Mouse (Mus musculus): ENCODE measurements around the gene Rasgef1c.

The Rasgef1c gene

GRCm38 (mm10) chr11:49901659-49902458 lies at the start of gene Rasgef1c:
Gene Rasgef1c (plus strand): TSS chr11:49901835.
- peak; percentile 88 for DNase-seq

- no peak for DNase-seq
Observed at GRCm38 (mm10) chr11:49855144-49855543, 46.5 kb upstream of the Rasgef1c start.

GRCm38 (mm10) chr11:49861139-49861538 lies 40.5 kb upstream of the Rasgef1c start:
- no peak for DNase-seq

DNA sequence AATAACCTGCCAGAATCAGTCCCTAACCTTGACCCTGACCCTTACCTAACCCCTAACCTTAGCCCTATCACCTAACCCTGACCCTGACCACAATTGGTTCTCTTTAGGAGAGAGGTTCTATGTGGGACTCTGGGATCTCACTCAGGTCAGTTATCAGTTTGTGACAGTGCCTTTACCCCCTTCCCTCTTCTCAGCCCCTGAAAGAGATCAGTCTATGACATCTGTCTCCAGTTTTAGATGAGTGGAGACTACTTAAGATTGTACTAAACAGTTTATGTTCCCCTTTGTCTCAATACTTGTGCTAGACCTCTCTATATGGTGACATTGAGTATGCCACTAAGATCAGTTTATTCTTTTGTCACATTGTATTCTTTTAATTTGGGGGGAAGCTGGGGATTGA lies 37.7 kb upstream of the Rasgef1c start:
- no peak for DNase-seq

DNA sequence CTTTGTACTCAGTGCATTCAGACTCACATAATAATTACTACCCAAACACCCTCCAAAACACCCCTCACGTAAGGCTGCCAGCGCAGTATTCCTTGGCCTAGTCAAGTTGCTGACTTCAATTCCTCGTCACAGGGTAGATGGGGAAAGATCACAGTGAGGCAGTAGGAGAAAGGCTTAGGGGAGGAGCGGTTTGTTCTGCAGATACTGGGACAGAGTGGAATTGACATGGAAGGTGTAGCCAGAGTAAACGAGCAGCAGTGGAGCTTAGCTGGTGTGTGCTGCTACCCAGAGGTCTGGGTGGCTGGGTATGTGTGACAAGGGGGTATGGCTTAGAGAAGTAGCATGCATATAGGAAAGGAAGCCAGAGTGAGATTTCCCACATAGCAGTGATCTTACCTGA lies 34.3 kb upstream of the Rasgef1c start:
- no peak for DNase-seq

- DNase-seq: peak; percentile 70
Observed at GRCm38 (mm10) chr11:49869762-49870161, 31.9 kb upstream of the Rasgef1c start.

GRCm38 (mm10) chr11:49871914-49872313 lies 29.7 kb upstream of the Rasgef1c start:
- peak; percentile 69 for DNase-seq

GRCm38 (mm10) chr11:49872779-49873178 lies 28.9 kb upstream of the Rasgef1c start:
- no peak for DNase-seq

GRCm38 (mm10) chr11:49876948-49877817 lies 24.5 kb upstream of the Rasgef1c start:
- peak; percentile 10 for DNase-seq

DNA sequence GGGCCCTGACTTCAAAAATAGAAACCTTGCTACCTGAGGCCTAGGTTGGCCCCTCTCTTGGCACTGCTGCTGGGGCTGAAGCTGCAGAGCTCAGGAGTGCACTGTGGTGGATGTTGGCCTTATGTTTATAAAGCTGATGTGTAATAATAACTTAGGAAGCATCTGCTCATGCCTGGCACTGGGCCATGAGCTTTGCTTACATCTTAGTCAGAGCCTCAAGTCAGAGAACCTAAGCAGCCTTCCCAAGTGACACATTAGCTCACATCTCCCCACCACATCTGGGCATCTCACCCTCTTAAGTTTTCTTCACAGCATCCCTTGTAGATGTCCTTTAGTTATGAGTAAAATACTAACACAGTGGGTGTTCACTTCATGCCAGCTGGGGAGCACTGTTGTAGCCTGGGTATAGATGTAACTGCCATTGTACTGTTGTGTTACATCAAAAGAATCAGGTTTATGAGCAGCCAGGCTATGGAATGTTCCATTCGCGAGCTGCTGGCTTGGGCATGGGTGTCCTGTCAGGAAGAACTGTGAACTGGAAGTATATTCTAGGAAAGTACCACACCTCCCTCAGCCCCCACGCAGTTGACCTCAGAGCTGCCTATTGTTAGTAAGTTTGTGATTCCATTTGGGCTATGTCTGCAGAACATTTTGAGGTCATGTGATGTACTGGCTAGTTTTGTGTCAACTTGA lies 21.5 kb upstream of the Rasgef1c start:
- no peak for DNase-seq

- DNase-seq: no peak
Observed at GRCm38 (mm10) chr11:49883394-49883793, 18.2 kb upstream of the Rasgef1c start.

DNA sequence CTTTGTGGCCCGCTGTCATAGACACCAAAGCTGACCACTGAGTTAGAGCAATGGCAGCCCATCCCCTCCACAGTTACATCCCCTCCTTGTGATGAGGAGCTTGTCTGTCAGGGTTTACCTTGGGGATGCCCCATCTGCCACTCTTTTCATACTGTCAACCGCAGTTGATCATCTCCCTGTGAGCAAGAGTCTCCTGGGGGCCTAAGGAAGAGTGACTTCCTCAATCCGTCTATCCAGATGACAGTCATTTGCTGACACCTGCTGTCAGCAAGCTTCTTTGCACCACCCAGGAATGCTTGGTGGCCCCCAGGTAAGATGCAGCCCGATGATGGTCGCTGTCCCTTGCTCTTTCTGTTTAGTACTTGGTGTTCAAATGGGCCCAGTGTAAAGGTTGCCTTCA lies 13.2 kb upstream of the Rasgef1c start:
- no peak for DNase-seq

- DNase-seq: no peak
Observed at GRCm38 (mm10) chr11:49891993-49892392, 9.6 kb upstream of the Rasgef1c start.

DNA sequence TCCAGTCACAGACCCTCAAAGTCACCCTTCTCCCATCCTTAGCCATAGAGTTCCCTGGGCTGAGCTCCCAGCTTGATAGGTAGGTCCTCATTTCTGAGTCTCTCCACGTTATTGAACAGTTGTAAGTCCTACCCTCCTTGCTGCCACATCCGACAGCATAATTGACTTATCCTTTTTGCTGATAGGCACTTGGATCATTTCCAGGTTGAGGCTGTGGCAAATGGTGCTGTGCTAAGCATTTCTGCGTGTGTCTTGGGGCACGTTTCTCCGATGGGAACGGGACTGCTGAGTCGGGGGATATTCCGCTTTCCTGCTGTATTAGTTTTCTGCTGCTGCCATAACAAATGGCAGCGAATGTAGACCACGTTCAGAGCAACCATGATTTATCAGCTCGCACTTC lies 7.8 kb upstream of the Rasgef1c start:
- DNase-seq: no peak

- DNase-seq: no peak
Observed at GRCm38 (mm10) chr11:49895966-49896590, 5.6 kb upstream of the Rasgef1c start.

- DNase-seq: no peak
Observed at GRCm38 (mm10) chr11:49900043-49900442, 1.6 kb upstream of the Rasgef1c start.

GRCm38 (mm10) chr11:49900962-49901658 lies 525 bp upstream of the Rasgef1c start:
- no peak for DNase-seq

- DNase-seq: peak; percentile 71
Observed at GRCm38 (mm10) chr11:49903333-49903732, 1.7 kb downstream of the Rasgef1c start.

GRCm38 (mm10) chr11:49918521-49919180 lies 17.0 kb downstream of the Rasgef1c start:
- DNase-seq: no peak

GRCm38 (mm10) chr11:49919304-49919703 lies 17.7 kb downstream of the Rasgef1c start:
- DNase-seq: no peak

- DNase-seq: peak; percentile 45
Observed at GRCm38 (mm10) chr11:49923539-49923938, 21.9 kb downstream of the Rasgef1c start.

- no peak for DNase-seq
Observed at GRCm38 (mm10) chr11:49926183-49926582, 24.5 kb downstream of the Rasgef1c start.
